Mouse (Mus musculus): ENCODE measurements around the gene Fig4.

The Fig4 gene

DNA sequence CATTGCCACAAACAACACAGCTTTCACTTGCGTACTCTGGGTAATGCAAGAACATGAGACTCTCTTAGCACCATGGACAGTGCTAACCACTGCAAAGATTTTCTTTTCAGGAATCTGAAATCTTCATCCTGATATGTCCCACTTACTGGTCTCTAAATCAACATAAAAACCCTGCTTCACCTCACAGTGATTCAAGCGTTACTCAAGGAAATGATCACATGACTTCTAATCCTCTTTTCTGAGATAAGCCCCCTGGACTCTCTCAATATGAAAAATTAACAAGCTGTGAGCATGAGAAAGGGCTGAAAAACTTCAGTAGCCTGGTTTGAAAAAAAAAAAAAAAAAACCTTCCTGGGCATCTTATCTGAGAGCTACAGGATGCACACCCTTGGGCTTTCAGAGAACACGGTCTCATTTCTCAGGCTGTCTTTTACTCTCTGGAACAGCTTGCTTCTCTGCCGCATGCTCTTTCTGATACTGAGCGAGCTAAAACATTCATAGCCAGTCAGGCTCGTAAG, 94.1 kb downstream of the Fig4 start:
- no peak for DNase-seq

DNA sequence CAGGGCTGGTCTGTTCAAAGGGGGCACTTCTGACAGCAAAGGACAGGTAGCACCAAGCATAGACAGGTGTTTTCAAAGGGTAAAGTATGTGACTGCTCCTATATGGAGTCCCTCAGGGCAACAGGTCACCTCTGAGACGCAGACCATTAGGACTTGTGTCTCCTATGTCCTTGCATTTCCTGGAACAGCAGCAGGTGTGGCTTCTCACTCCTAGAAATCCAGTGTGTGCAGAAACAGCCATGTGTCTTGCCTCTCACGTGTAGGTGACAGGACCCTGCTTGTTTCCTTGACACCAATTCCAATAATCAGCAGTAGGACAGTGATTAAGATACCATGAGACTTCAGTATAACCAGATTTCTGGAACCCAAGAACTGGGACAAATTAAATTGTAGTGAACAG, 97.4 kb downstream of the Fig4 start:
- DNase-seq = no peak

- no peak for DNase-seq
Measured at GRCm38 (mm10) chr10:41204637-41205315, 98.3 kb downstream of the Fig4 start.

DNA sequence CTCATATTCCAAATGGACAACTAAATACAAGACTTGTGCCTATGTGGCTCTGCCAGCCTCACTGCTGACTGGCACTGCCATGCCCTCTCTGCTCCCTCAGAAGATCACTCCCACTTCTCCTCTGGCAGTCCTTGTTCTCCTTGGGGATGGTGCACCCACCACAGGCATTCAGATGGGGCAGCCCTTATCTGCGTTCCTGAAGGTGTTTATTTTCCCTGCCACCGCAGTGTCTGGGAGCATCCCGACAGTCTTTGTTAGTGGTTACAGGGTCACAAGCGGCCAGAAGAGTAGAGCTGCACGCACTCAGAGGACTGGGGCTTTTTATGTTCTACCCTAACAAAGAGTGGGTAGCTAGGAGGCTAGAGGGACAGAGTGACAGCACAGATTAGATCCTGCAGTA, 98.9 kb downstream of the Fig4 start:
- DNase-seq = no peak

- no peak for DNase-seq
Measured at GRCm38 (mm10) chr10:41198719-41199118, 104.3 kb downstream of the Fig4 start.

DNA sequence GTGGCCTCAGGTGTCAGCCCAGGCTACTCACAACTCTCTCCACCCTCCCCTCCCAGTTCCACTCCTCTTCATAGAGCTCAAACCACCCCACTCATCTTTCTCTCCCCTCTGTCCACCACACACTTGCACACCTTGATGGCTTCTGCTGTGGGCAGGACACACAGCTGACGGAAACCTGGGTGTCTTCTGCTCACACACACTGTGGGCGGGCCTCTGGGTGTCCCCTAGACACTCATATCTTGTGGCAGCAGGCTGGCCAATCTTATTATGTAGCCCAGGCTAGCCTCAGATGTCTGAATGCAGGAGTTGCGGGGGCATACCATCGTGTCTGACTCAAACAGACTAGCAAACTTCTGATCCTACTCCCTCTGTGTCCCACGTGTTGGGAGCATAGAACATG, 105.3 kb downstream of the Fig4 start:
- no peak for DNase-seq

- no peak for DNase-seq
Measured at GRCm38 (mm10) chr10:41196295-41196694, 106.8 kb downstream of the Fig4 start.

GRCm38 (mm10) chr10:41189392-41189791, 113.7 kb downstream of the Fig4 start:
- no peak for DNase-seq

DNA sequence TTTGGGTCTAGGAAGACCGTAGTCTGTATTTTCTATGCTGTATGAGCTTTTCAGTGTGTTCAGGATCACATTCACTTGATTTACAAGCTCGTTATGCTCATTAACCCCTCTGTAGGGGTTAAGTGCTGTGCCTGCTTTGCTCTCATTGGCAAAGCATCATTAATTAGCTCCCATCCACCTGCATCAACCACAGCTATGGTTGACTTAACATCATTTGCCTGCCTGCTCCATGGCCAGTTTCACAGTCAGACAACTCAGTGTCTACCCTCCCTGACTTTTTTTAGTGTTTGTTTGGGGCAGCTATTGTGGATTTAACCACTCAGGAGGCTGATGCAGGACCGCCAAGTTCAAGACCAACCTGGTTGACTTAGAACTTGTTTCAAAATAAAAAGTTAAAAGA, 119.1 kb downstream of the Fig4 start:
- DNase-seq = no peak

DNA sequence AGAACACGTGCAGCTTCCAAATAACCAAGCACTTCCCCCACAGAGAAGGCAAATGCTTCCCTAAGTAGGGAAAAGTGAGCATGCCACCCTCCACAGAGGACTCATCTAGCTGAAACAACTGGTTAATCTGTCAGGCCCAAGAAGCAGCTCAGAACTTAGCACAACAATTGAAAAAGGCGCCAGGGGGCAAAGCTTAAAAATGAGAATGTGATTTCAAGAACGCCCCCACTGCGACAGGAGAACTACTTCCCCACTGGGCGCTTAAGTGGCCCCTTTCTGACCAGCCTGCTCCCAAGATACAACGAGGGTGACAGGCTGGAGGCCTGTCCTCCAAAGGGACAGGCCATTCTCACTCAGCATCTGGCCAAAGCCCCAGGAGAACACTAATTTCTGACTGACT, 120.4 kb downstream of the Fig4 start:
- DNase-seq = no peak

GRCm38 (mm10) chr10:41166141-41166540, 136.9 kb downstream of the Fig4 start:
- DNase-seq = no peak

DNA sequence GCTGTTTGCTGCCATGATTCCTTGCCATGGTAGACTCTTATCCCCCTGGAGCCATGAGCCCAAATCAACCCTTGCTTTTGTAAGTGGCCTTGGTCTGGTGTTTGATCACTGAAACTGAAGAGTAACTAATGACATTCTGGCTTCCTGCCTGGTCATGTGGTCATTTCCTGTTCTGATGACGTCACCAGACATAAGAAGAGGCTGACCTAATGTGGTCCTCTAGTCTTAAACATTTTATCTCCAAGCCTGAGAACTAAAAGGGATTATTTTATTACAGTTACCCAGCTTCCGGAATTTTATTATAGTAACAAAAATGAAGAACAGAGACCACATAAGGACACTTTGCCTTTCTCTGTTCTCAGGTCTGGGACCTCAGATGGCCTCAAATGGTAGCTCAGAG, 140.0 kb downstream of the Fig4 start:
- no peak for DNase-seq

DNA sequence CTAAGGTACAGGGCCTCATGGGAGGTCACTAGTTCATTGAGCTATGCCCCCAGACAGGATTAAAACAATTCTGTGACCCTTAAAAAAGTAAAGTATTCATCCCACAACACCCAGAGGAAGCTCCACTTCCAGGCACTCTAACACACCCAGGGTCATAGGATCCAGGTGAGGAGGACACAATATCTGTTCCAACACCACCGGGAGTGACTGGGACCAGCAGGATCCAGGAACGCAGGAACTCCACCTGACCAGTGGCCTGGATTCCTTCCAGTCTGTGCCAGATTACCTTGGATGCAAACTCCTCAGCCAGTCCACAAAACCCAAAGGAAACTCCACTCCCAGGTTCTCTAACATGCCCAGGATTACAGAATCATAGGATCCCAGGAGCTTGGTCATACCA, 145.8 kb downstream of the Fig4 start:
- no peak for DNase-seq

DNA sequence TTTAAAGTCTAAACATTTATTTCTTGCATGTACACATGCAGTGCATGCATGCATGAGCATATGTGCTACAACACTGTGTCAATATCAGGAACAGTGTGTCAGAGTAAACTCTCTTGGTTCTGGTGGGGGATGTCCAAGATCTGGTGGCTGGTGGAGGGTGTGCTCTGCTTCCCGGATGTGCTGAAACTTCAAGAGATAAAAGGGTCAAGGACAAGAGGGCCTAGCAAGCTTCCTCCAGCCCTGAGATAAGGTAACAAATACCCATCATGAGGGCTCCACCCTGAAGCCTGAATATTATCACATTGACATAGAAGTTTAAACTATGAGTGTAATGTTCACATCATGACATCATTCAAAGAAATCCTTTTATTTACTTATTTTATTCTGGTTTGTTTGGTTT, 146.4 kb downstream of the Fig4 start:
- DNase-seq = no peak

- DNase-seq = no peak
Measured at GRCm38 (mm10) chr10:41153229-41153750, 149.8 kb downstream of the Fig4 start.

DNA sequence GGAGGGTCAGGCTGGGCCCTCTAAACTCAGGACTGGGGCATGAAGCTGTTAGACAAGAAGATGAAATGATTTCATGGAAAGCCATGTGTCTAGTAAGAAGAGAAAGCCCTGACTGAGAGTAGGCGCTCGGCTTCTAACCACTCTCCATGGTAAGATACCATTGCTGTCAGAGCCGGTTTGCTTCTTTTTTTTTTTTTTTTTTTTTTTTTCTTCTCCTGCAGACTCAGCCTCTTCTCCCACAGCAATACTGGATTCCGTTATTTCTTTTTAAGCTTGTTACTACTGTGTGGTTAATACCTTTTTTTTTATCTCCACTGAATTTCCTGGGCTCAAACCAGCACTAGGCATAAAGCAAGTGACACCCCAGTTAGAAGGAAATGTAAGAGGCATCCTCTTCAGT, 151.2 kb downstream of the Fig4 start:
- no peak for DNase-seq

DNA sequence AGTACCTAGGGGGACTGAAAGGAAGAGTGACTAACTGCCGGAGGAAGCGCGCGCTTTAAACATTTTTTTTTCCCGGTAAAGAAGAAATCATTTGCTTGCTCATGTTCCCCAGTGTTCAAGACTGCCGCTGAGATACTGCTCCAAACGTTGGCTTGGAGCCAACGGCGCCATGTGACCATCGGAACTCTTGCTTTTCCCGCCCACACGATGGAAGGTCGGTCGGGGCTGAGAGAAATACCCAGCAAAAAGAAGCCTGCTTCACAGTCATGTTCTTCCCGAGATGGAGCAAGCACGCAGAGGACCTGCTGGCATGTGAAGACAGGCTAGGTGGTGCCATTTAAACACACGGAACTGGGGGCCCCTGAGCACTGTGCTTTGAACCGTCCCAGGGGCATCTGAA, 151.6 kb downstream of the Fig4 start:
- DNase-seq = peak; percentile 3 to 8

DNA sequence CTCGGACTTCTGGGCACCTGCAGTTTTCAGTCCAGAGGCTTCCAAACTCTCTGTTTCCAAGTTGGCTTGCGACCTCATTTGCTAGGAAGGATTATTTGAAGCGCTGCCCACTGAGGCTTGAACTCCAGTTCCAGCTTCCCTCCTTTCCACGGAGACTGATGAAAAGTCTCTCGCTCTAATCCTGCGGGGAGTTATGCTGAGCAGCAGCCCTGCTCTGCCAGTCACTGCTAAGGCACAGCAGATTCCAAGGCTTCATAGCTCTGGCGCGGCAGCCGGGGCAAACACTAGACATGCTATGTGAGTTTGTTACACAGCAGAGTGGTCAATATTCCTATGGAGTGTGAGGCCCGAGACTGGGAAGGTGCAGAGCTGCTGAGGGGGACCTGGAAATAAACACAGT, 152.0 kb downstream of the Fig4 start:
- peak in 1 of 2 experiments; percentile 2 for DNase-seq

DNA sequence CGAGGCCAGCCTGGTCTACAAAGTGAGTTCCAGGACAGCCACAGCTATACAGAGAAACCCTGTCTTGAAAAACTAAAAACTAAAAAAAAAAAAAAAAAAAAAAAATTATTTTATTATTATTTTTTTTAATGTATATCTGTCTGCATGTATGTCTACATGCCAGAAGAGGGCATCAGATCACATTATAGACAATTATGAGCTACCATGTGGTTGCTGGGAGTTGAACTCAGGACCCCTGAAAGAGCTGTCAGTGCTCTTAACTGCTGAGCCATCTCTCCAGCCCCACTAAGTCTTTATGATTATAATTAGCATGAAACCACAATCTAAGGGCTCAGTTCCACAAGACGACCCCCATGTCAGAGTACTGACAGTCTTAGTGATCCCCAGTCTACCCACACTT, 152.6 kb downstream of the Fig4 start:
- no peak for DNase-seq

DNA sequence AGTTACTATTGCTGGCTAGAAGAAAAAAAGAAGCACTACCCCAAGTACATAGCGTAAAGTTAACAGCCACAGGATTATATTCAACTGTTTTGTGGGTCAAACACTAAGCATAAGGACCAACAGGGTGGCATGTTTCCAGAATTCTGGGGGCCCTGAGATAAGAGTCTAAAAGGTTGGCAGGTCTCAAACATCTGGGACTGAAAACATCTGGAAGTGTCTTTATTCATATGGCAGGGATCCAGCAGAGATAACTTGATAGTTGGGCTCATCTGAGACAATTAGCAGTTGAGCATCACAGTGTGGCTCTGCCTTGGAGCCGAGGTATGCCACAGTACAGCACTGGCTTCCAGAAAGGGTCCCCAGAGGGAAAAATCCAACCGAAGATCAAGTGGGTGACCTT, 153.8 kb downstream of the Fig4 start:
- DNase-seq = no peak

DNA sequence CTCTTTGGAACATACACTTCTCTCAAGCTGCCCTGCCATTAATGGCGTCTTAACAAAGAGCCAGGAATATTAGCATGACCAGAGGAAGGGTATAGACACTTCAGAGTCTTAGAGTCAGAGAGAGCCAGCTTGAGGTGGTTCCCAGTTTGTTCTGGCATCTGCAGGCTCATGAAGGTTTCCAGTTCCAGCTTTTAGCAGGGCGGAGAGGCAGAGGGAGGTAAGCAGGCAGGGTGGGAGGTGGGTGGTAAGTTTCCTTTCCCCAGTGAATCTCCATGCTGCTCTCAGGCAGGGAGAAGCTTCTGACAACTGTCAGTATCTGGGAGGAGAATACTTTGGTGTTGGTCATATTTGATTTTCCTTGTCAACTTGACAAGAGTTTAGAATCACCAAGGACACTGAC, 156.9 kb downstream of the Fig4 start:
- DNase-seq = no peak
